Mouse (Mus musculus): ENCODE data around the gene Gm21903.

GRCm38 (mm10) chr17:39076937-39077336, 33.8 kb upstream of the Gm21903 start, which contains the start of gene Esp23:
- TF ChIP-seq CTCF (IDR thresholded peaks at IDR 0.05; ENCODE audit: low read depth) (no peak), EP300 (IDR thresholded peaks at IDR 0.05; ENCODE audit: low read depth) (no peak)

Data from liver, embryonic 14.5 days (tissue).